ENCODE assay signal across 31 mouse cellular contexts in genomic region chr6:17599373-17599772, GRCm38 (mm10).
"Had no signal": no experiment of that assay in that cellular context is flagged by ENCODE, and none has a peak within 500 bp of the region (broad histone marks: within the 10 kb centered on the region; RNA-seq: fewer than 3 reads in every experiment).

No protein-coding gene starts in this region.

- H3K4me2 ChIP-seq: limb, embryonic 12.5 days; limb, embryonic 13.5 days; limb, embryonic 15.5 days; liver, embryonic 11.5 days; liver, embryonic 12.5 days; liver, embryonic 13.5 days; liver, embryonic 15.5 days; lung, embryonic 14.5 days; lung, embryonic 15.5 days; midbrain, embryonic 12.5 days; midbrain, embryonic 13.5 days; midbrain, embryonic 15.5 days; neural tube, embryonic 12.5 days had no signal

- H3K9ac ChIP-seq: limb, embryonic 12.5 days; limb, embryonic 13.5 days; limb, embryonic 15.5 days; liver, embryonic 12.5 days; liver, embryonic 13.5 days; liver, embryonic 14.5 days; liver, embryonic 15.5 days; liver, postnatal 0 days; lung, embryonic 14.5 days; lung, embryonic 15.5 days; midbrain, embryonic 12.5 days; midbrain, embryonic 13.5 days; midbrain, embryonic 15.5 days; neural tube, embryonic 12.5 days had no signal

- H3K4me3 ChIP-seq: left cerebral cortex, adult 2 months; limb, embryonic 10.5 days; limb, embryonic 12.5 days; limb, embryonic 13.5 days; limb, embryonic 15.5 days; liver, embryonic 12.5 days; liver, embryonic 13.5 days; liver, embryonic 15.5 days; lung, embryonic 15.5 days; megakaryocyte, embryonic 14.5 days; midbrain, embryonic 10.5 days; midbrain, embryonic 12.5 days; midbrain, embryonic 13.5 days; midbrain, embryonic 15.5 days; myocyte; neural tube, embryonic 12.5 days had no signal

- H3K9me3 ChIP-seq: limb, embryonic 10.5 days; limb, embryonic 15.5 days; liver, embryonic 12.5 days; liver, embryonic 13.5 days; liver, embryonic 15.5 days; lung, embryonic 15.5 days; midbrain, embryonic 10.5 days; midbrain, embryonic 12.5 days; midbrain, embryonic 13.5 days; midbrain, embryonic 15.5 days; neural tube, embryonic 12.5 days had no signal

- H3K27ac ChIP-seq: left cerebral cortex, adult 2 months; limb, embryonic 10.5 days; limb, embryonic 12.5 days; limb, embryonic 13.5 days; limb, embryonic 15.5 days; liver, embryonic 12.5 days; liver, embryonic 13.5 days; liver, embryonic 14.5 days; liver, embryonic 15.5 days; lung, embryonic 15.5 days; macrophage; midbrain, embryonic 10.5 days; midbrain, embryonic 12.5 days; midbrain, embryonic 13.5 days; midbrain, embryonic 15.5 days; neural tube, embryonic 12.5 days had no signal

- ATAC-seq: liver, embryonic 12.5 days; liver, postnatal 0 days; lung, postnatal 0 days; midbrain, embryonic 13.5 days; midbrain, embryonic 15.5 days had no signal

- H3K27me3 ChIP-seq: limb, embryonic 12.5 days; limb, embryonic 13.5 days; limb, embryonic 15.5 days; liver, embryonic 12.5 days; liver, embryonic 13.5 days; liver, embryonic 15.5 days; lung, embryonic 15.5 days; megakaryocyte, embryonic 14.5 days; midbrain, embryonic 12.5 days; midbrain, embryonic 13.5 days; midbrain, embryonic 15.5 days; neural tube, embryonic 12.5 days had no signal

- DNase-seq: left cerebral cortex, postnatal 4 days; liver; liver, embryonic 13.5 days; liver, postnatal 0 days; lung, adult 18-20 months; lung, adult 2 months; lung, embryonic 14.5 days; lung, postnatal 10 days; lung, postnatal 14 days; lung, postnatal 36 days; lung, postnatal 4 days; midbrain, embryonic 14.5 days had no signal

- H3K36me3 ChIP-seq: limb, embryonic 10.5 days; limb, embryonic 12.5 days; limb, embryonic 13.5 days; limb, embryonic 15.5 days; liver, embryonic 12.5 days; liver, embryonic 13.5 days; liver, embryonic 15.5 days; lung, embryonic 15.5 days; midbrain, embryonic 10.5 days; midbrain, embryonic 12.5 days; midbrain, embryonic 13.5 days; midbrain, embryonic 15.5 days; neural tube, embryonic 12.5 days had no signal

- H3K4me1 ChIP-seq: limb, embryonic 10.5 days; limb, embryonic 12.5 days; limb, embryonic 13.5 days; limb, embryonic 15.5 days; liver, embryonic 12.5 days; liver, embryonic 13.5 days; liver, embryonic 15.5 days; lung, embryonic 15.5 days; megakaryocyte, embryonic 14.5 days; midbrain, embryonic 10.5 days; midbrain, embryonic 12.5 days; midbrain, embryonic 13.5 days; midbrain, embryonic 15.5 days; neural tube, embryonic 12.5 days had no signal
